Mouse (Mus musculus): ENCODE results near the gene Mpo. TPM values are rescaled to one million over a fixed set of nuclear protein-coding genes. Genes with fewer than 3 reads are reported as not detected.

The Mpo gene
- total RNA-seq, 4 experiments from 2014 or later = 0.89 TPM; not detected in 3

Small RNA genes lying within 50 kb of the gene (microRNA-seq; reads per million reads assigned to microRNA genes)
- not detected for gene Mir142
- gene Mir142b = not detected

Other genes with a start within 250 kb of the Mpo start
- gene Gm11492, start 226.9 kb upstream of the Mpo start, total RNA-seq (2022) = not detected
- 10 to 100 TPM; 36.5 to 54.5 (median 37.7) TPM for gene Sept4, start 224.7 kb upstream of the Mpo start, total RNA-seq (2022)
- 10 to 100 TPM; 20.6 to 25.1 (median 23.0) TPM for gene Mtmr4, start 201.4 kb upstream of the Mpo start, total RNA-seq (2022)
- gene Hsf5, start 176.4 kb upstream of the Mpo start, total RNA-seq (2022) = under 1 TPM in 2 of 4 experiments, not detected in 2; 0.05 to 0.06 TPM
- gene Rnf43, start 130.9 kb upstream of the Mpo start, total RNA-seq (2022) = under 1 TPM; 0.34 to 0.91 (median 0.46) TPM
- gene Supt4a, start 56.0 kb upstream of the Mpo start, total RNA-seq (2022) = 10 to 100 TPM; 37.1 to 52.2 (median 38.0) TPM
- under 1 TPM in 3 of 4 experiments, not detected in 1; 0.14 to 0.25 (median 0.22) TPM for gene Tspoap1, start 33.0 kb upstream of the Mpo start, total RNA-seq (2022)
- gene Lpo, start 34.7 kb downstream of the Mpo start, total RNA-seq (2022) = not detected
- 1 to 10 TPM; 2.2 to 4.0 (median 3.4) TPM for gene Mks1, start 59.6 kb downstream of the Mpo start, total RNA-seq (2022)
- gene Epx, start 82.0 kb downstream of the Mpo start, total RNA-seq (2022) = not detected
- gene Olfr462, start 98.7 kb downstream of the Mpo start, total RNA-seq (2022) = not detected
- not detected for gene Olfr463, start 103.8 kb downstream of the Mpo start, total RNA-seq (2022)
- not detected for gene Olfr464, start 127.4 kb downstream of the Mpo start, total RNA-seq (2022)
- gene Dynll2, start 194.0 kb downstream of the Mpo start, total RNA-seq (2022) = 100 to 1,000 TPM; 414 to 471 (median 442) TPM